Mouse (Mus musculus): ENCODE results near the gene Pbx1. TPM values are rescaled to one million over a fixed set of nuclear protein-coding genes. Genes with fewer than 3 reads are reported as not detected.

Gene Pbx1
- polyA plus RNA-seq, 1 experiment from 2014 or later, result 43.7 TPM

DNA sequence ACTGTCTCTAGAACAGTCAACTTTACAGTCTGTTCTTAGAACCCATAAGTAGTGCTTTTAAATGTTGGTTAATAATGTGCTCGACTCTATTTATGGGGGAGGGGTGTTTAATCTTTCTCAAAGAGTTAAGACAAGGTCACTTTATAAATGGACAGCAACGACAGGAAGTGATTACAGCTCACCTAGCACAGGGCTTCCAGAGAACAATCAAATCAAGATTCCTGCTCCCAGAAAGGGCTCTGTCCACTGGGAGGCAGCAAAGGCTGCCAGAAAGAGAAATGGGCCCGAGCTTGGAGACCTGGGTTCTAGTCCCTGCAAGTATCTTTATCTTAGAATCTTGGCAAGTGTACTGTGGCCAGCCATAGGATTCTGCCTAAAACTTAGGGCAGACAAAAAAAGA is 55.7 kb downstream of the Pbx1 start:
- ATAC-seq (ENCODE audit: insufficient number of reproducible peaks, low FRiP score, low TSS enrichment, low read depth) (no peak), DNase-seq (ENCODE audit: low spot score) (no peak)
- H3K27ac ChIP-seq (replicated peaks; ENCODE audit: low read depth, low read length), result no peak overlapping the region
- H3K4me3 ChIP-seq (ENCODE audit: low read depth, low read length), result no peak overlapping the region
- no peak overlapping the region for H3K4me2 ChIP-seq (ENCODE audit: low read depth, severe bottlenecking)
- H3K36me3 ChIP-seq (ENCODE audit: control insufficient read depth, insufficient read depth, low read length), result no peaks in the 10 kb centered on the region
- H3K9me3 ChIP-seq (ENCODE audit: control insufficient read depth, low read length), result no peaks in the 10 kb centered on the region
- WGBS, result 32% methylated on average over 3 of the region's 3 CpGs
- no peak overlapping the region for H3K9ac ChIP-seq (ENCODE audit: low read length)
- H3K27me3 ChIP-seq (ENCODE audit: control insufficient read depth, insufficient read depth, low read length), result no peaks in the 10 kb centered on the region
- peaks cover 29% of the 10 kb centered on the region for H3K4me1 ChIP-seq (ENCODE audit: control insufficient read depth, insufficient read depth, low read length)

- 84% methylated on average over 12 of the region's 12 CpGs for WGBS
- DNase-seq (ENCODE audit: low spot score) (no peak), ATAC-seq (ENCODE audit: insufficient number of reproducible peaks, low FRiP score, low TSS enrichment, low read depth) (no peak)
- H3K9ac ChIP-seq (ENCODE audit: low read length), result no peak overlapping the region
- no peaks in the 10 kb centered on the region for H3K27me3 ChIP-seq (ENCODE audit: control insufficient read depth, insufficient read depth, low read length)
- H3K36me3 ChIP-seq (ENCODE audit: control insufficient read depth, insufficient read depth, low read length), result no peaks in the 10 kb centered on the region
- H3K4me3 ChIP-seq (ENCODE audit: low read depth, low read length), result no peak overlapping the region
- H3K9me3 ChIP-seq (ENCODE audit: control insufficient read depth, low read length), result no peaks in the 10 kb centered on the region
- no peak overlapping the region for H3K4me2 ChIP-seq (ENCODE audit: low read depth, severe bottlenecking)
- H3K27ac ChIP-seq (replicated peaks; ENCODE audit: low read depth, low read length), result no peak overlapping the region
- H3K4me1 ChIP-seq (ENCODE audit: control insufficient read depth, insufficient read depth, low read length), result peaks cover 16% of the 10 kb centered on the region
Observed at GRCm38 (mm10) chr1:168374953-168375600, 57.0 kb downstream of the Pbx1 start.

DNA sequence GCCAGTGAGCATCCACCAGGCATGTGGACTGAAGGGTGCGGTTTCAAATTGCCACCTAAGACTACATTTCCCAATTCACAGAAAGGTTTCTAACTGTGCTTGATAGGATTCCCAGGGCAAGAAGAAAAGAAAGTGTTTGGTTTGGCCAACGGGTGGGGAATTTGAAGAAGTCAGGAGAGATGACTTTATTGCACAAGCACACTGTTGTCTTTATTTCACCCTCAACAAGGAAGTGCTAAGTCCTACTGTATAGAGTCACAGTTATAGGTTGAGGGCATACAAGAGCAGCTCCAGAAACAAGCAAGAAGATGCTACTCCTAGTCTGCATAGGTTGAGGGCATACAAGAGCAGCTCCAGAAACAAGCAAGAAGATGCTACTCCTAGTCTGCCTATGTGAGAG is 60.0 kb downstream of the Pbx1 start:
- no peaks in the 10 kb centered on the region for H3K27me3 ChIP-seq (ENCODE audit: control insufficient read depth, insufficient read depth, low read length)
- DNase-seq (ENCODE audit: low spot score) (no peak), ATAC-seq (ENCODE audit: insufficient number of reproducible peaks, low FRiP score, low TSS enrichment, low read depth) (no peak)
- no peaks in the 10 kb centered on the region for H3K9me3 ChIP-seq (ENCODE audit: control insufficient read depth, low read length)
- no peak overlapping the region for H3K4me2 ChIP-seq (ENCODE audit: low read depth, severe bottlenecking)
- H3K36me3 ChIP-seq (ENCODE audit: control insufficient read depth, insufficient read depth, low read length), result no peaks in the 10 kb centered on the region
- H3K27ac ChIP-seq (replicated peaks; ENCODE audit: low read depth, low read length), result no peak overlapping the region
- H3K4me3 ChIP-seq (ENCODE audit: low read depth, low read length), result no peak overlapping the region
- H3K9ac ChIP-seq (ENCODE audit: low read length), result no peak overlapping the region
- WGBS, result 82% methylated on average over 2 of the region's 2 CpGs
- H3K4me1 ChIP-seq (ENCODE audit: control insufficient read depth, insufficient read depth, low read length), result 0 out of 2 replicates have a peak, but pooled peaks cover 5% of the 10 kb centered on the region

DNA sequence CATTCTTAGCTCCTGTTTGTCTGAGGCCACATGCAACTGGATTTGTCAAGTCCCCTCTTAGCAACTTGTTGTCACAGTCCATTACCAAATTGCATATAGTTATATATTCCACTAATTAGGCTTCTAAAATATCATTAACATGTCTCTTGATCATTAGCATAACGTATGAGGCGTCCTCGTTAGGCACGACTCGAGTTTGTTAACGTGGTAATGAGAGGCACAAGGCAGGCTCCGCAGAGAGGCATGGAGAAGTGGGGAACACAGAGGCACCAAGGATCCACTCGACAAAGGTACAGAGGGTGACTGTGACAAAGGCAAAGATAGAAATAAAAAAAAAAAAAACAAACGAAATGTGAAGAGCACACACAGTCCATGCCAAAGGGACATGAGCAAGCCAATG is 61.1 kb downstream of the Pbx1 start:
- Histone ChIP-seq H3K27me3 (ENCODE audit: control insufficient read depth, insufficient read depth, low read length) (no peaks in the 10 kb centered on the region), H3K9ac (ENCODE audit: low read length) (no peak overlapping the region), H3K4me1 (ENCODE audit: control insufficient read depth, insufficient read depth, low read length) (0 out of 2 replicates have a peak, but pooled peaks cover 5% of the 10 kb centered on the region), H3K27ac (replicated peaks; ENCODE audit: low read depth, low read length) (no peak overlapping the region), H3K9me3 (ENCODE audit: control insufficient read depth, low read length) (no peaks in the 10 kb centered on the region), H3K4me2 (ENCODE audit: low read depth, severe bottlenecking) (no peak overlapping the region), H3K4me3 (ENCODE audit: low read depth, low read length) (no peak overlapping the region), H3K36me3 (ENCODE audit: control insufficient read depth, insufficient read depth, low read length) (no peaks in the 10 kb centered on the region)
- ATAC-seq (ENCODE audit: insufficient number of reproducible peaks, low FRiP score, low TSS enrichment, low read depth) (no peak), DNase-seq (ENCODE audit: low spot score) (no peak)
- WGBS, result 73% methylated on average over 9 of the region's 9 CpGs

GRCm38 (mm10) chr1:168366261-168366660 is 65.8 kb downstream of the Pbx1 start:
- WGBS, result 86% methylated on average over 5 of the region's 5 CpGs
- H3K4me2 ChIP-seq (ENCODE audit: low read depth, severe bottlenecking), result no peak overlapping the region
- no peaks in the 10 kb centered on the region for H3K36me3 ChIP-seq (ENCODE audit: control insufficient read depth, insufficient read depth, low read length)
- H3K27me3 ChIP-seq (ENCODE audit: control insufficient read depth, insufficient read depth, low read length), result no peaks in the 10 kb centered on the region
- no peaks in the 10 kb centered on the region for H3K9me3 ChIP-seq (ENCODE audit: control insufficient read depth, low read length)
- peaks cover 9% of the 10 kb centered on the region; the same call in 1 of the 2 replicates for H3K4me1 ChIP-seq (ENCODE audit: control insufficient read depth, insufficient read depth, low read length)
- no peak for DNase-seq (ENCODE audit: low spot score)
- H3K9ac ChIP-seq (ENCODE audit: low read length), result no peak overlapping the region
- H3K4me3 ChIP-seq (ENCODE audit: low read depth, low read length), result no peak overlapping the region
- no peak for ATAC-seq (ENCODE audit: insufficient number of reproducible peaks, low FRiP score, low TSS enrichment, low read depth)
- no peak overlapping the region for H3K27ac ChIP-seq (replicated peaks; ENCODE audit: low read depth, low read length)

- no peaks in the 10 kb centered on the region for H3K36me3 ChIP-seq (ENCODE audit: control insufficient read depth, insufficient read depth, low read length)
- H3K9me3 ChIP-seq (ENCODE audit: control insufficient read depth, low read length), result no peaks in the 10 kb centered on the region
- no peak overlapping the region for H3K9ac ChIP-seq (ENCODE audit: low read length)
- H3K4me3 ChIP-seq (ENCODE audit: low read depth, low read length), result no peak overlapping the region
- H3K4me2 ChIP-seq (ENCODE audit: low read depth, severe bottlenecking), result no peak overlapping the region
- no peak for DNase-seq (ENCODE audit: low spot score)
- H3K27ac ChIP-seq (replicated peaks; ENCODE audit: low read depth, low read length), result no peak overlapping the region
- WGBS, result 70% methylated on average over 7 of the region's 7 CpGs
- peaks cover 9% of the 10 kb centered on the region; the same call in 1 of the 2 replicates for H3K4me1 ChIP-seq (ENCODE audit: control insufficient read depth, insufficient read depth, low read length)
- no peak for ATAC-seq (ENCODE audit: insufficient number of reproducible peaks, low FRiP score, low TSS enrichment, low read depth)
- H3K27me3 ChIP-seq (ENCODE audit: control insufficient read depth, insufficient read depth, low read length), result no peaks in the 10 kb centered on the region
Observed at GRCm38 (mm10) chr1:168364325-168364724, 67.7 kb downstream of the Pbx1 start.

GRCm38 (mm10) chr1:168363053-168363452 is 69.0 kb downstream of the Pbx1 start:
- no peak overlapping the region for H3K9ac ChIP-seq (ENCODE audit: low read length)
- no peak overlapping the region for H3K27ac ChIP-seq (replicated peaks; ENCODE audit: low read depth, low read length)
- DNase-seq (ENCODE audit: low spot score) (no peak), ATAC-seq (ENCODE audit: insufficient number of reproducible peaks, low FRiP score, low TSS enrichment, low read depth) (no peak)
- H3K4me2 ChIP-seq (ENCODE audit: low read depth, severe bottlenecking), result no peak overlapping the region
- H3K36me3 ChIP-seq (ENCODE audit: control insufficient read depth, insufficient read depth, low read length), result no peaks in the 10 kb centered on the region
- H3K4me1 ChIP-seq (ENCODE audit: control insufficient read depth, insufficient read depth, low read length), result peaks cover 18% of the 10 kb centered on the region
- no peaks in the 10 kb centered on the region for H3K27me3 ChIP-seq (ENCODE audit: control insufficient read depth, insufficient read depth, low read length)
- no peaks in the 10 kb centered on the region for H3K9me3 ChIP-seq (ENCODE audit: control insufficient read depth, low read length)
- WGBS, result 80% methylated on average over 11 of the region's 11 CpGs
- no peak overlapping the region for H3K4me3 ChIP-seq (ENCODE audit: low read depth, low read length)

- Histone ChIP-seq H3K36me3 (ENCODE audit: control insufficient read depth, insufficient read depth, low read length) (no peaks in the 10 kb centered on the region), H3K4me1 (ENCODE audit: control insufficient read depth, insufficient read depth, low read length) (peaks cover 24% of the 10 kb centered on the region), H3K4me2 (ENCODE audit: low read depth, severe bottlenecking) (no peak overlapping the region), H3K27me3 (ENCODE audit: control insufficient read depth, insufficient read depth, low read length) (no peaks in the 10 kb centered on the region), H3K27ac (replicated peaks; ENCODE audit: low read depth, low read length) (no peak overlapping the region), H3K9me3 (ENCODE audit: control insufficient read depth, low read length) (no peaks in the 10 kb centered on the region), H3K9ac (ENCODE audit: low read length) (no peak overlapping the region), H3K4me3 (ENCODE audit: low read depth, low read length) (no peak overlapping the region)
- DNase-seq (ENCODE audit: low spot score) (no peak), ATAC-seq (ENCODE audit: insufficient number of reproducible peaks, low FRiP score, low TSS enrichment, low read depth) (no peak)
- WGBS, result 76% methylated on average over 10 of the region's 10 CpGs
Observed at GRCm38 (mm10) chr1:168362464-168362863, 69.6 kb downstream of the Pbx1 start.
